Mouse (Mus musculus): ENCODE results near the gene Lce1a2. TPM values are rescaled to one million over a fixed set of nuclear protein-coding genes. Genes with fewer than 3 reads are reported as not detected.

Lce1a2 gene
- 22.2 TPM in 1 of 2 replicates, not detected in the other for polyA plus RNA-seq (2015; fragmentation: Nextera tagmentation; extraction: Ambion mirVana)

GRCm38 (mm10) chr3:92670215-92670614, at the start of gene Lce1a2:
Gene Lce1a2, minus strand, starts transcription at chr3:92670315.

GRCm38 (mm10) chr3:92708974-92709373, 38.9 kb upstream of the Lce1a2 start, which contains the start of gene Lce1e:
Gene Lce1e, minus strand, starts transcription at chr3:92709074.

GRCm38 (mm10) chr3:92687110-92687509, 17.0 kb upstream of the Lce1a2 start, which contains the start of gene Lce1d:
Gene Lce1d, minus strand, starts transcription at chr3:92687210.

GRCm38 (mm10) chr3:92678947-92679346, 8.8 kb upstream of the Lce1a2 start, which contains the start of gene Lce1c:
Gene Lce1c, plus strand, starts transcription at chr3:92679247.

GRCm38 (mm10) chr3:92656826-92657225, 13.3 kb downstream of the Lce1a2 start, which contains the start of gene Lce1b:
Gene Lce1b, minus strand, starts transcription at chr3:92656926.

GRCm38 (mm10) chr3:92648207-92648606, 21.9 kb downstream of the Lce1a2 start, which contains the start of gene Lce1a1:
Gene Lce1a1, minus strand, starts transcription at chr3:92648307.

GRCm38 (mm10) chr3:92621560-92621959, 48.6 kb downstream of the Lce1a2 start, which contains the start of gene Lce6a:
Gene Lce6a, minus strand, starts transcription at chr3:92621660.

Other genes starting within 250 kb of the Lce1a2 start
- 8.4 and 11.3 TPM in 2 replicates for gene Gm9774, start 240.9 kb downstream of the Lce1a2 start, polyA plus RNA-seq (2015; fragmentation: Nextera tagmentation; extraction: Ambion mirVana)
- gene Sprr2k, start 237.7 kb downstream of the Lce1a2 start, polyA plus RNA-seq (2015; fragmentation: Nextera tagmentation; extraction: Ambion mirVana): not detected in 2 replicates
- gene Sprr1b, start 231.5 kb downstream of the Lce1a2 start, polyA plus RNA-seq (2015; fragmentation: Nextera tagmentation; extraction: Ambion mirVana): 2.6 TPM in 1 of 2 replicates, not detected in the other
- not detected in 2 replicates for gene Sprr3, start 211.6 kb downstream of the Lce1a2 start, polyA plus RNA-seq (2015; fragmentation: Nextera tagmentation; extraction: Ambion mirVana)
- not detected in 2 replicates for gene Sprr1a, start 184.4 kb downstream of the Lce1a2 start, polyA plus RNA-seq (2015; fragmentation: Nextera tagmentation; extraction: Ambion mirVana)
- not detected in 2 replicates for gene Sprr4, start 169.8 kb downstream of the Lce1a2 start, polyA plus RNA-seq (2015; fragmentation: Nextera tagmentation; extraction: Ambion mirVana)
- gene 2310046K23Rik, start 135.8 kb downstream of the Lce1a2 start, polyA plus RNA-seq (2015; fragmentation: Nextera tagmentation; extraction: Ambion mirVana): not detected in 2 replicates
- 4.4 TPM in 1 of 2 replicates, not detected in the other for gene Ivl, start 96.6 kb downstream of the Lce1a2 start, polyA plus RNA-seq (2015; fragmentation: Nextera tagmentation; extraction: Ambion mirVana)
- gene Smcp, start 81.3 kb downstream of the Lce1a2 start, polyA plus RNA-seq (2015; fragmentation: Nextera tagmentation; extraction: Ambion mirVana): not detected in 2 replicates
- gene 2210017I01Rik, start 62.8 kb downstream of the Lce1a2 start, polyA plus RNA-seq (2015; fragmentation: Nextera tagmentation; extraction: Ambion mirVana): not detected in 2 replicates
- gene Lce6a, start 48.7 kb downstream of the Lce1a2 start, polyA plus RNA-seq (2015; fragmentation: Nextera tagmentation; extraction: Ambion mirVana): 3.9 TPM in 1 of 2 replicates, not detected in the other
- gene Lce1a1, start 22.0 kb downstream of the Lce1a2 start, polyA plus RNA-seq (2015; fragmentation: Nextera tagmentation; extraction: Ambion mirVana): 10.0 TPM in 1 of 2 replicates, not detected in the other
- 4.4 TPM in 1 of 2 replicates, not detected in the other for gene Lce1b, start 13.4 kb downstream of the Lce1a2 start, polyA plus RNA-seq (2015; fragmentation: Nextera tagmentation; extraction: Ambion mirVana)
- gene Lce1c, start 8.9 kb upstream of the Lce1a2 start, polyA plus RNA-seq (2015; fragmentation: Nextera tagmentation; extraction: Ambion mirVana): 19.1 TPM in 1 of 2 replicates, not detected in the other
- 4.5 TPM in 1 of 2 replicates, not detected in the other for gene Lce1d, start 16.9 kb upstream of the Lce1a2 start, polyA plus RNA-seq (2015; fragmentation: Nextera tagmentation; extraction: Ambion mirVana)
- gene Lce1e, start 38.8 kb upstream of the Lce1a2 start, polyA plus RNA-seq (2015; fragmentation: Nextera tagmentation; extraction: Ambion mirVana): 9.5 TPM in 1 of 2 replicates, not detected in the other
- 9.6 TPM in 1 of 2 replicates, not detected in the other for gene Lce1f, start 50.0 kb upstream of the Lce1a2 start, polyA plus RNA-seq (2015; fragmentation: Nextera tagmentation; extraction: Ambion mirVana)
- not detected in 2 replicates for gene Gm38119, start 68.8 kb upstream of the Lce1a2 start, polyA plus RNA-seq (2015; fragmentation: Nextera tagmentation; extraction: Ambion mirVana)
- 5.5 TPM in 1 of 2 replicates, not detected in the other for gene Lce1g, start 82.0 kb upstream of the Lce1a2 start, polyA plus RNA-seq (2015; fragmentation: Nextera tagmentation; extraction: Ambion mirVana)
- gene Lce1h, start 94.8 kb upstream of the Lce1a2 start, polyA plus RNA-seq (2015; fragmentation: Nextera tagmentation; extraction: Ambion mirVana): 5.9 TPM in 1 of 2 replicates, not detected in the other
- gene Lce1i, start 108.6 kb upstream of the Lce1a2 start, polyA plus RNA-seq (2015; fragmentation: Nextera tagmentation; extraction: Ambion mirVana): 12.5 TPM in 1 of 2 replicates, not detected in the other
- gene Lce1j, start 120.2 kb upstream of the Lce1a2 start, polyA plus RNA-seq (2015; fragmentation: Nextera tagmentation; extraction: Ambion mirVana): 3.5 TPM in 1 of 2 replicates, not detected in the other
- 2.4 TPM in 1 of 2 replicates, not detected in the other for gene Lce1k, start 137.6 kb upstream of the Lce1a2 start, polyA plus RNA-seq (2015; fragmentation: Nextera tagmentation; extraction: Ambion mirVana)
- 3.5 TPM in 1 of 2 replicates, not detected in the other for gene Kprp, start 156.9 kb upstream of the Lce1a2 start, polyA plus RNA-seq (2015; fragmentation: Nextera tagmentation; extraction: Ambion mirVana)
- gene Lce1l, start 181.0 kb upstream of the Lce1a2 start, polyA plus RNA-seq (2015; fragmentation: Nextera tagmentation; extraction: Ambion mirVana): 8.8 TPM in 1 of 2 replicates, not detected in the other
- 8.3 TPM in 1 of 2 replicates, not detected in the other for gene 2310050C09Rik, start 199.9 kb upstream of the Lce1a2 start, polyA plus RNA-seq (2015; fragmentation: Nextera tagmentation; extraction: Ambion mirVana)